Mouse (Mus musculus) midbrain, embryonic 12.5 days (tissue): ENCODE measurements at regions not wholly inside any gene's neighbourhood (a gene's known extent, or its start where the extent isn't known, plus 50 kb on each side); places are given as distances from the start of the nearest gene placed in this dataset.
A peak's percentile ranks its signal among the peaks of the same experiment; 100 is the strongest.

Experiments used
- ATAC-seq: fragments of 200-750 bp; cut with Nextera tagmentation; 2 replicates; pipeline ENCODE4 v1.8.0; 2017; ENCODE audit warnings: low read depth, moderate TSS enrichment, moderate library complexity; ENCODE audit not compliant: low FRiP score
- H3K27ac ChIP-seq: fragments of 300-500 bp; sonication (generic); replicated peaks from 2 replicates; pipeline ENCODE4 v1.5.1; 2016; ENCODE audit warnings: mild to moderate bottlenecking
- H3K27me3 ChIP-seq: fragments of 300-500 bp; sonication (generic); 2 replicates; pipeline ENCODE4 v1.6.1; 2016; ENCODE audit warnings: mild to moderate bottlenecking
- H3K36me3 ChIP-seq: fragments of 300-500 bp; sonication (generic); 2 replicates; pipeline ENCODE4 v1.6.1; 2016
- H3K4me1 ChIP-seq: fragments of 300-500 bp; sonication (generic); 2 replicates; pipeline ENCODE4 v1.6.1; 2016
- H3K4me2 ChIP-seq: fragments of 300-500 bp; sonication (generic); replicated peaks from 2 replicates; pipeline ENCODE4 v1.6.1; 2016; ENCODE audit warnings: mild to moderate bottlenecking, moderate library complexity
- H3K4me3 ChIP-seq: fragments of 300-500 bp; sonication (generic); 2 replicates; pipeline ENCODE4 v1.5.1; 2016; ENCODE audit warnings: mild to moderate bottlenecking
- H3K9ac ChIP-seq: fragments of 300-500 bp; sonication (generic); replicated peaks from 2 replicates; pipeline ENCODE4 v1.6.1; 2016; ENCODE audit warnings: mild to moderate bottlenecking, moderate library complexity
- H3K9me3 ChIP-seq: fragments of 300-500 bp; sonication (generic); 2 replicates; pipeline ENCODE4 v1.6.1; 2016; ENCODE audit warnings: mild to moderate bottlenecking
- WGBS: fragments of 180-500 bp; shearing (Covaris S2); methylation state at CpG from one replicate; pipeline ENCODE4 v1.1.7; 2016; 5-methylcytosine and 5-hydroxymethylcytosine counted together

GRCm38 (mm10) chr16:77346128-77346527, 255.8 kb downstream of the Gm11146 start:
- no peak overlapping the region for H3K9ac ChIP-seq
- no peak for ATAC-seq
- H3K4me3 ChIP-seq: no peak overlapping the region
- 85% methylated on average over 7 of the region's 7 CpGs for WGBS
- no peak overlapping the region for H3K27ac ChIP-seq
- no peaks in the 10 kb centered on the region for H3K9me3 ChIP-seq
- H3K36me3 ChIP-seq: peaks cover 17% of the 10 kb centered on the region; the same call in 1 of the 2 replicates
- no peak overlapping the region for H3K4me2 ChIP-seq
- no peaks in the 10 kb centered on the region for H3K27me3 ChIP-seq
- H3K4me1 ChIP-seq: no peaks in the 10 kb centered on the region

- peak overlapping the region; percentile 60 for H3K4me3 ChIP-seq
- H3K27me3 ChIP-seq: no peaks in the 10 kb centered on the region
- H3K4me1 ChIP-seq: peaks cover 31% of the 10 kb centered on the region
- peak overlapping the region; percentile 16 for H3K27ac ChIP-seq
- H3K9me3 ChIP-seq: no peaks in the 10 kb centered on the region
- H3K9ac ChIP-seq: no peak overlapping the region; the same call in 1 of the 2 replicates
- ATAC-seq: no peak
- H3K4me2 ChIP-seq: peak overlapping the region; percentile 62
- 55% methylated on average over 6 of the region's 6 CpGs for WGBS
- H3K36me3 ChIP-seq: peaks cover 7% of the 10 kb centered on the region
These were observed 269.6 kb downstream of the Gm11146 start for GRCm38 (mm10) chr16:77332285-77332684.

DNA sequence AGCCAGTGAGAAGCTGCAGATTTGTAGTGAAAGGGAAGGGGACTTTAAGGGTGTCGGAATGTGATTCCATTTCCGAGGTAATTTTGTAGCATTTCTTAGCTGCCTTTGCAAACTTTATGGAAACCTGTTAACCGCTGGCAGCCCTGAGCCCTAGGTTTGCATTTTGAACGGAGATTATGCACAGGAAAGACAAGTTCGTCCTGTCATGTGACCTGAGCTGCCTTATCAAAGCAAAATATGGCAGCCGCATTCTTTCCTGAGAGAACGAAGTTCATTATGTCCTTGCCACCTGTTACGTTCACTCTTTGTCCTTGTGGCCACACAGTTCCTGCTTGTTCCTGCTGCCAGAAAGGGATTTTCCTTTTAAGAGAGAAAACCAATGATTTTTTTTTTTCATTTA, 270.9 kb downstream of the Gm11146 start:
- no peak for ATAC-seq

GRCm38 (mm10) chr16:77329711-77330530, 272.0 kb downstream of the Gm11146 start:
- Histone ChIP-seq H3K4me1 (peaks cover 24% of the 10 kb centered on the region), H3K4me3 (peak overlapping the region; percentile 60), H3K4me2 (peak overlapping the region; percentile 62), H3K27ac (peak overlapping the region; percentile 96), H3K9ac (peak overlapping the region; percentile 76), H3K36me3 (peaks cover 7% of the 10 kb centered on the region), H3K9me3 (no peaks in the 10 kb centered on the region), H3K27me3 (no peaks in the 10 kb centered on the region)
- ATAC-seq: 0 out of 2 replicates have a peak, but pooled peaks have one; percentile 35
- WGBS: 4% methylated on average over 10 of the region's 10 CpGs

More for the DNA sequence above, 270.9 kb downstream of the Gm11146 start:
- peaks cover 27% of the 10 kb centered on the region for H3K4me1 ChIP-seq
- H3K27me3 ChIP-seq: no peaks in the 10 kb centered on the region
- peak overlapping the region; percentile 60 for H3K4me3 ChIP-seq
- H3K9me3 ChIP-seq: no peaks in the 10 kb centered on the region
- peak overlapping the region; percentile 96 for H3K27ac ChIP-seq
- H3K36me3 ChIP-seq: peaks cover 7% of the 10 kb centered on the region
- H3K9ac ChIP-seq: peak overlapping the region; percentile 76
- H3K4me2 ChIP-seq: peak overlapping the region; percentile 62
- 5% methylated on average over 8 of the region's 8 CpGs for WGBS

GRCm38 (mm10) chr16:77329160-77329691, 272.7 kb downstream of the Gm11146 start:
- H3K4me3 ChIP-seq: peak overlapping the region; percentile 60
- H3K36me3 ChIP-seq: peaks cover 7% of the 10 kb centered on the region
- H3K4me1 ChIP-seq: peaks cover 24% of the 10 kb centered on the region
- H3K27me3 ChIP-seq: no peaks in the 10 kb centered on the region
- no peaks in the 10 kb centered on the region for H3K9me3 ChIP-seq
- H3K9ac ChIP-seq: peak overlapping the region; percentile 76
- ATAC-seq: peak; percentile 64
- peak overlapping the region; percentile 62 for H3K4me2 ChIP-seq
- 4% methylated on average over 17 of the region's 17 CpGs for WGBS
- H3K27ac ChIP-seq: peak overlapping the region; percentile 96

GRCm38 (mm10) chr16:77328628-77329159, 273.2 kb downstream of the Gm11146 start:
- H3K9me3 ChIP-seq: no peaks in the 10 kb centered on the region
- peak overlapping the region; percentile 76 for H3K9ac ChIP-seq
- WGBS: 17% methylated on average over 6 of the region's 6 CpGs

GRCm38 (mm10) chr16:77328049-77328448, 273.8 kb downstream of the Gm11146 start:
- no peak overlapping the region for H3K9ac ChIP-seq
- WGBS: 44% methylated on average over 5 of the region's 5 CpGs
- no peak overlapping the region for H3K27ac ChIP-seq
- peak overlapping the region; percentile 62 for H3K4me2 ChIP-seq
- ATAC-seq: no peak
- no peaks in the 10 kb centered on the region for H3K27me3 ChIP-seq
- H3K4me3 ChIP-seq: no peak overlapping the region
- no peaks in the 10 kb centered on the region for H3K9me3 ChIP-seq
- peaks cover 24% of the 10 kb centered on the region for H3K4me1 ChIP-seq
- no peaks in the 10 kb centered on the region for H3K36me3 ChIP-seq

More at GRCm38 (mm10) chr16:77328628-77329159, 273.2 kb downstream of the Gm11146 start:
- Histone ChIP-seq H3K4me3 (peak overlapping the region; percentile 60), H3K27me3 (no peaks in the 10 kb centered on the region), H3K4me1 (peaks cover 24% of the 10 kb centered on the region), H3K36me3 (peaks cover 3% of the 10 kb centered on the region), H3K4me2 (peak overlapping the region; percentile 62), H3K27ac (peak overlapping the region; percentile 96)
- ATAC-seq: peak; percentile 81

GRCm38 (mm10) chr16:77322338-77322737, 279.6 kb downstream of the Gm11146 start:
- H3K27me3 ChIP-seq: no peaks in the 10 kb centered on the region
- 49% methylated on average over 5 of the region's 5 CpGs for WGBS
- H3K4me2 ChIP-seq: no peak overlapping the region
- no peak for ATAC-seq
- no peaks in the 10 kb centered on the region for H3K36me3 ChIP-seq
- H3K4me1 ChIP-seq: peaks cover 4% of the 10 kb centered on the region
- H3K9me3 ChIP-seq: no peaks in the 10 kb centered on the region
- no peak overlapping the region for H3K9ac ChIP-seq
- 0 out of 2 replicates have a peak overlapping the region, but pooled peaks have one; percentile 46 for H3K27ac ChIP-seq
- no peak overlapping the region for H3K4me3 ChIP-seq

DNA sequence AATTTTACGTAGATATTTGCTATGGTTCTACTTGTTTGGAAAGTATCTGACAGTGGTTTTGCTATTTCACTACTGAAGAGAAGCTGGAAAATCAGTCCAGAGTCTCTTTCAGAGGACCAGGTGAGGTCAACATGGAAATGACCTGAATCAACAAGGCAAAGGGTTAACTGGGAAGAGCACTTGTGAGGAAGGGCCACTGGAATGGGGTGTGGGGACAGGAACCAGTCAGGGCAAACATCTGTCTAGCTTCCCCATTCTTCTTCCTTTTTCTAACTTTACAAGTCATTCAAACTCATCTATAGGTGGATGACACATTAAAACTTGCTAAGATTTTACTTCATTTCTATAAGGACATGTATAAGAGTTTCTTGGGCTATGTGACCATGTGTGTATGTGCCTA, 283.7 kb downstream of the Gm11146 start:
- ATAC-seq: no peak
- no peak overlapping the region for H3K9ac ChIP-seq
- H3K27ac ChIP-seq: no peak overlapping the region
- 97% methylated on average over 1 of the region's 1 CpGs for WGBS
- H3K36me3 ChIP-seq: no peaks in the 10 kb centered on the region
- H3K27me3 ChIP-seq: no peaks in the 10 kb centered on the region
- H3K9me3 ChIP-seq: no peaks in the 10 kb centered on the region
- no peak overlapping the region for H3K4me3 ChIP-seq
- peaks cover 4% of the 10 kb centered on the region for H3K4me1 ChIP-seq
- H3K4me2 ChIP-seq: no peak overlapping the region

GRCm38 (mm10) chr16:77315354-77315753, 286.5 kb downstream of the Gm11146 start:
- no peak overlapping the region for H3K9ac ChIP-seq
- WGBS: 82% methylated on average over 1 of the region's 1 CpGs
- no peak overlapping the region for H3K4me3 ChIP-seq
- H3K36me3 ChIP-seq: no peaks in the 10 kb centered on the region
- no peak overlapping the region for H3K4me2 ChIP-seq
- no peaks in the 10 kb centered on the region for H3K9me3 ChIP-seq
- no peak for ATAC-seq
- no peaks in the 10 kb centered on the region for H3K27me3 ChIP-seq
- H3K27ac ChIP-seq: no peak overlapping the region
- H3K4me1 ChIP-seq: no peaks in the 10 kb centered on the region

- Histone ChIP-seq H3K9ac (no peak overlapping the region), H3K9me3 (no peaks in the 10 kb centered on the region), H3K4me3 (no peak overlapping the region), H3K27me3 (no peaks in the 10 kb centered on the region), H3K4me1 (no peaks in the 10 kb centered on the region), H3K36me3 (no peaks in the 10 kb centered on the region), H3K27ac (no peak overlapping the region), H3K4me2 (no peak overlapping the region)
- no peak for ATAC-seq
These were observed 288.7 kb downstream of the Gm11146 start for GRCm38 (mm10) chr16:77313195-77313594.
